Mouse (Mus musculus): ENCODE results near the gene Tradd. TPM values are rescaled to one million over a fixed set of nuclear protein-coding genes. Genes with fewer than 3 reads are reported as not detected.

Gene Tradd
- polyA plus RNA-seq, 1 experiment from 2014 or later: 35.5 TPM

DNA sequence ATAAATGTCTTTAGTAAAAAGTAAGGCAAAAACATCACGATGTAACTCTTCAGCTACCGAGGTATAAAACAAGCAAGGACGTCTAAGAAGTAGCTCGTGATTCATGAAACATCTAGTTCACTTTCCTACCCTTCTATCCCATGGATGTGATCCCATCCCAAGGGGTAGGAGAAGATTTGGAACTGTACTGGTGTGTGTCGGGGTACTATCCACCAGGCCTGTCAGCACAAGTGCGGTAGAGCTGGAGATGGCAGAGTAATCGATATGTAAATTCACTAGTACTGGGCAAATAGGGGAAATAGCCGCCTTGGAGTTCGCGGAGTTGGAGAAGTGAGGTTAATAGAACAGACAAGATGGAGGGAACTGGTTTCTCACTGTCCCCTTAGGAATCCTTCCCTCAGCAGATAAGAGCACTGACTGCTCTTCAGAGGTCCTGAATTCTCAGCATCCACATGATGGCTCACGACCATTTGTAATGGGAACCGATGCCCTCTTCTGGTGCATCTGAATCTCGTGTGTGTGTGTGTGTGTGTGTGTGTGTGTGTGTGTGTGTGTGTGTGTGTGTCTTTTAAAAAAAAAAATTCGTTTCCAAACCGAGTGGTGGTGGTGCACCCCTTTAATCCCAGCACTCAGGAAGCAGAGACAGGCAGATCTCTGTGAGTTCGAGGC, 1.0 kb downstream of the Tradd start:
- Histone ChIP-seq H3K9me3 (ENCODE audit: low read length) (no peaks in the 10 kb centered on the region), H3K36me3 (ENCODE audit: insufficient read depth, low read length) (no peaks in the 10 kb centered on the region), H3K4me2 (replicated peaks; ENCODE audit: low read depth, low read length) (peak overlapping the region; percentile 90), H3K4me3 (ENCODE audit: low read depth, low read length) (peak overlapping the region; percentile 63; the same call in 1 of the 2 replicates), H3K27me3 (replicated peaks; ENCODE audit: insufficient read depth, low read length) (peaks cover 21% of the 10 kb centered on the region; the same call in 1 of the 2 replicates), H3K9ac (replicated peaks; ENCODE audit: low read depth) (no peak overlapping the region), H3K27ac (ENCODE audit: low read length) (no peak overlapping the region), H3K4me1 (ENCODE audit: insufficient read depth, low read depth, low read length) (peaks cover 25% of the 10 kb centered on the region)
- TF ChIP-seq EP300 (IDR thresholded peaks at IDR 0.05): no peak
- TF ChIP-seq CTCF (IDR thresholded peaks at IDR 0.05): peak; percentile 28; the same call in 1 of the 2 replicates
- no peak for ATAC-seq
- DNase-seq (ENCODE audit: low spot score): no peak
- WGBS: 44% methylated on average over 15 of the region's 16 CpGs

GRCm38 (mm10) chr8:105261326-105261980, 3.0 kb downstream of the Tradd start:
- no peak for ATAC-seq
- H3K9me3 ChIP-seq (ENCODE audit: low read length): no peaks in the 10 kb centered on the region
- 86% methylated on average over 12 of the region's 12 CpGs for WGBS
- TF ChIP-seq CTCF (IDR thresholded peaks at IDR 0.05) (0 out of 2 replicates have a peak, but pooled peaks have one; percentile 10), EP300 (IDR thresholded peaks at IDR 0.05) (no peak)
- no peak for DNase-seq (ENCODE audit: low spot score)
- no peak overlapping the region for H3K4me3 ChIP-seq (ENCODE audit: low read depth, low read length)
- no peak overlapping the region for H3K9ac ChIP-seq (replicated peaks; ENCODE audit: low read depth)
- H3K4me2 ChIP-seq (replicated peaks; ENCODE audit: low read depth, low read length): no peak overlapping the region
- peaks cover 23% of the 10 kb centered on the region for H3K4me1 ChIP-seq (ENCODE audit: insufficient read depth, low read depth, low read length)
- no peak overlapping the region for H3K27ac ChIP-seq (ENCODE audit: low read length)
- H3K27me3 ChIP-seq (replicated peaks; ENCODE audit: insufficient read depth, low read length): peaks cover 6% of the 10 kb centered on the region; the same call in 1 of the 2 replicates
- H3K36me3 ChIP-seq (ENCODE audit: insufficient read depth, low read length): no peaks in the 10 kb centered on the region

GRCm38 (mm10) chr8:105260371-105261099, 3.9 kb downstream of the Tradd start:
- 67% methylated on average over 7 of the region's 7 CpGs for WGBS

GRCm38 (mm10) chr8:105259721-105260320, 4.6 kb downstream of the Tradd start:
- DNase-seq (ENCODE audit: low spot score): peak; percentile 73
- H3K27ac ChIP-seq (ENCODE audit: low read length): no peak overlapping the region
- no peaks in the 10 kb centered on the region for H3K9me3 ChIP-seq (ENCODE audit: low read length)
- H3K27me3 ChIP-seq (replicated peaks; ENCODE audit: insufficient read depth, low read length): 0 out of 2 replicates have a peak, but pooled peaks cover 6% of the 10 kb centered on the region
- TF ChIP-seq CTCF (IDR thresholded peaks at IDR 0.05): peak; percentile 100
- no peak for TF ChIP-seq EP300 (IDR thresholded peaks at IDR 0.05)
- 0 out of 2 replicates have a peak overlapping the region, but pooled peaks have one; percentile 3 for H3K9ac ChIP-seq (replicated peaks; ENCODE audit: low read depth)
- peaks cover 23% of the 10 kb centered on the region for H3K4me1 ChIP-seq (ENCODE audit: insufficient read depth, low read depth, low read length)
- ATAC-seq: peak; percentile 43
- peak overlapping the region; percentile 67 for H3K4me2 ChIP-seq (replicated peaks; ENCODE audit: low read depth, low read length)
- WGBS: 6% methylated on average over 30 of the region's 30 CpGs
- H3K4me3 ChIP-seq (ENCODE audit: low read depth, low read length): peak overlapping the region; percentile 30
- H3K36me3 ChIP-seq (ENCODE audit: insufficient read depth, low read length): no peaks in the 10 kb centered on the region

More at GRCm38 (mm10) chr8:105260371-105261099, 3.9 kb downstream of the Tradd start:
- H3K9ac ChIP-seq (replicated peaks; ENCODE audit: low read depth): no peak overlapping the region
- no peak overlapping the region for H3K27ac ChIP-seq (ENCODE audit: low read length)
- no peaks in the 10 kb centered on the region for H3K36me3 ChIP-seq (ENCODE audit: insufficient read depth, low read length)
- DNase-seq (ENCODE audit: low spot score) (peak; percentile 61), ATAC-seq (peak; percentile 18)
- H3K9me3 ChIP-seq (ENCODE audit: low read length): no peaks in the 10 kb centered on the region
- no peak overlapping the region for H3K4me2 ChIP-seq (replicated peaks; ENCODE audit: low read depth, low read length)
- TF ChIP-seq EP300 (IDR thresholded peaks at IDR 0.05): no peak
- TF ChIP-seq CTCF (IDR thresholded peaks at IDR 0.05): no peak
- H3K27me3 ChIP-seq (replicated peaks; ENCODE audit: insufficient read depth, low read length): 0 out of 2 replicates have a peak, but pooled peaks cover 6% of the 10 kb centered on the region
- peaks cover 26% of the 10 kb centered on the region for H3K4me1 ChIP-seq (ENCODE audit: insufficient read depth, low read depth, low read length)
- H3K4me3 ChIP-seq (ENCODE audit: low read depth, low read length): no peak overlapping the region

DNA sequence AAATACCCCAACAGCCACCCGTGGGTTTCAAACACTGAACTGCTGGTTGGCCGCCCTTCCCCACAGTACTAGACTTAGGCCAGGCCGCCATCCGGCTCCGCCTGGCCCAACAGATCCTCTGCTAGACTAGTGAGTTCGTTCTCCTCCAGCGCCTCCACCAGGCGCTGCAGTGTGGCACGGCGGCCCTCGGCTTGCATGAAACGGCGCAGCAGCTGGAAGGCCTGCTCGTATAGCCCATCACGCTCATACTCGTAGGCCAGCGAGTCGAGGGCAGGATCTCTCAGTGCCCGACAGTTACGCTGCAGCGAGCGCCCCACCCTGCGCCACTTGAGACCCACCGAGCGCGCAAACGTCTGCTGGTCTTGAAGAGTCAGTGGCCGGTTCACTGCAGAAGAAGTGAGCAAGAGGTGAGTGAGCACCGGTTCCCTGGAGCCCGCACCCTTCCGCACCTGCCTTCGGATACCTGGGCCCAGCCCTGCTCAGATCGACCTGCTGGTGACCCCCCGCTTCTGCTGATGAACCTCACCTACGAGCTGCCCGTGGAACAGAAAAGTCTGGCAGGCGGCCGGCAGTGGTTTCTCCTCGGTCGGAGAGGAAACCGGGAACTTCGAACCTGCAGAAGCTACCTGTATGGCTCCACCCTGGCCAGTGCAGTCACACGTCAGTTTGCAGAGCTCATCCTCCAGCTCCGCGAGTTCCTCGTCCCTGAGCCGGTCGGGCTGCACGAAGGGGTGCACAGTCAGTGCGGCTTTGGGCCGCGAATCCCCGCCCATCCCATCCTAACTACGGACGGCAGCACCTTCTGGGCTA, 5.3 kb downstream of the Tradd start:
- H3K27me3 ChIP-seq (replicated peaks; ENCODE audit: insufficient read depth, low read length): 0 out of 2 replicates have a peak, but pooled peaks cover 6% of the 10 kb centered on the region
- H3K4me1 ChIP-seq (ENCODE audit: insufficient read depth, low read depth, low read length): peaks cover 19% of the 10 kb centered on the region
- no peak overlapping the region for H3K27ac ChIP-seq (ENCODE audit: low read length)
- peak overlapping the region; percentile 30 for H3K4me3 ChIP-seq (ENCODE audit: low read depth, low read length)
- 13% methylated on average over 55 of the region's 55 CpGs for WGBS
- H3K9ac ChIP-seq (replicated peaks; ENCODE audit: low read depth): 0 out of 2 replicates have a peak overlapping the region, but pooled peaks have one; percentile 3
- no peaks in the 10 kb centered on the region for H3K36me3 ChIP-seq (ENCODE audit: insufficient read depth, low read length)
- DNase-seq (ENCODE audit: low spot score) (peak; percentile 51), ATAC-seq (peak; percentile 5; the same call in 1 of the 2 replicates)
- peak; percentile 53 for TF ChIP-seq CTCF (IDR thresholded peaks at IDR 0.05)
- TF ChIP-seq EP300 (IDR thresholded peaks at IDR 0.05): no peak
- no peaks in the 10 kb centered on the region for H3K9me3 ChIP-seq (ENCODE audit: low read length)
- H3K4me2 ChIP-seq (replicated peaks; ENCODE audit: low read depth, low read length): peak overlapping the region; percentile 67

Measured in lung, postnatal 0 days (tissue).